Mouse (Mus musculus) adrenal gland, postnatal 36 days (tissue): ENCODE results near the gene Phlpp1. TPM values are rescaled to one million over a fixed set of nuclear protein-coding genes. Genes with fewer than 3 reads are reported as not detected.

ENCODE experiments used
- DNase-seq, 2 experiments: peaks; one replicate each; pipeline ENCODE4 v3.0.0; 2021; ENCODE audit warnings: mixed read lengths in 1 of 2
- total RNA-seq, 2 experiments: library from RNA; stranded (reverse); gene quantifications; 2 replicates each; pipeline ENCODE4 v1.2.3; 2021

The Phlpp1 gene
- total RNA-seq, 2 experiments from 2014 or later = 14.3 to 16.9 TPM

GRCm38 (mm10) chr1:106163401-106163800, 8.2 kb upstream of the Phlpp1 start:
- peak in 1 of 2 experiments; percentile 18 for DNase-seq

GRCm38 (mm10) chr1:106164111-106164510, 7.4 kb upstream of the Phlpp1 start:
- no peak for DNase-seq

- DNase-seq = no peak
Observed at GRCm38 (mm10) chr1:106168001-106168400, 3.6 kb upstream of the Phlpp1 start.

GRCm38 (mm10) chr1:106168801-106169200, 2.8 kb upstream of the Phlpp1 start:
- DNase-seq = no peak

GRCm38 (mm10) chr1:106169741-106170265, 1.7 kb upstream of the Phlpp1 start:
- no peak for DNase-seq

- DNase-seq = peak; percentile 57 to 70
Observed at GRCm38 (mm10) chr1:106172301-106172930, 864 bp downstream of the Phlpp1 start.

GRCm38 (mm10) chr1:106172931-106173371, 1.4 kb downstream of the Phlpp1 start:
- DNase-seq = peak in 1 of 2 experiments; percentile 35

GRCm38 (mm10) chr1:106173621-106174156, 2.1 kb downstream of the Phlpp1 start:
- peak in 1 of 2 experiments; percentile 17 for DNase-seq

GRCm38 (mm10) chr1:106174598-106174997, 3.0 kb downstream of the Phlpp1 start:
- no peak for DNase-seq

- DNase-seq = no peak
Observed at GRCm38 (mm10) chr1:106175360-106175759, 3.8 kb downstream of the Phlpp1 start.

- no peak for DNase-seq
Observed at GRCm38 (mm10) chr1:106176791-106177190, 5.2 kb downstream of the Phlpp1 start.

- DNase-seq = no peak
Observed at GRCm38 (mm10) chr1:106177868-106178790, 6.6 kb downstream of the Phlpp1 start.

GRCm38 (mm10) chr1:106183701-106184100, 12.1 kb downstream of the Phlpp1 start:
- no peak for DNase-seq

- DNase-seq = no peak
Observed at GRCm38 (mm10) chr1:106184780-106185460, 13.4 kb downstream of the Phlpp1 start.

- no peak for DNase-seq
Observed at GRCm38 (mm10) chr1:106185461-106185924, 13.9 kb downstream of the Phlpp1 start.

- DNase-seq = no peak
Observed at GRCm38 (mm10) chr1:106186062-106186461, 14.5 kb downstream of the Phlpp1 start.

GRCm38 (mm10) chr1:106187480-106187879, 15.9 kb downstream of the Phlpp1 start:
- no peak for DNase-seq

- DNase-seq = no peak
Observed at GRCm38 (mm10) chr1:106188756-106189155, 17.2 kb downstream of the Phlpp1 start.

GRCm38 (mm10) chr1:106189311-106189710, 17.8 kb downstream of the Phlpp1 start:
- no peak for DNase-seq

GRCm38 (mm10) chr1:106190695-106191094, 19.1 kb downstream of the Phlpp1 start:
- no peak for DNase-seq

GRCm38 (mm10) chr1:106191885-106192284, 20.3 kb downstream of the Phlpp1 start:
- no peak for DNase-seq
